Mouse (Mus musculus) kidney, postnatal 0 days (tissue): Measurements from ENCODE around the gene Krt80. TPM values are rescaled to one million over a fixed set of nuclear protein-coding genes. Genes with fewer than 3 reads are reported as not detected.

Experiments used
- ATAC-seq: fragments of 200-750 bp; cut with Nextera tagmentation; replicated peaks from 2 replicates; pipeline ENCODE4 v1.8.0; 2017; ENCODE audit warnings: low read depth, moderate number of reproducible peaks, moderate TSS enrichment, moderate library complexity; ENCODE audit not compliant: low FRiP score
- DNase-seq: peaks from one replicate; pipeline ENCODE4 v3.0.0-alpha.2; 2016; ENCODE audit warnings: low spot score
- H3K27ac ChIP-seq: fragments of 300-500 bp; sonication (generic); 2 replicates; pipeline ENCODE4 v1.5.1; 2014; ENCODE audit warnings: mild to moderate bottlenecking
- H3K27me3 ChIP-seq: fragments of 300-500 bp; sonication (generic); 2 replicates; pipeline ENCODE4 v1.6.1; 2014; ENCODE audit warnings: low read length, mixed read lengths; ENCODE audit not compliant: insufficient read depth
- H3K36me3 ChIP-seq: fragments of 300-500 bp; sonication (generic); 2 replicates; pipeline ENCODE4 v1.6.1; 2014; ENCODE audit warnings: low read length, mixed read lengths; ENCODE audit not compliant: insufficient read depth
- H3K4me1 ChIP-seq: fragments of 300-500 bp; sonication (generic); replicated peaks from 2 replicates; pipeline ENCODE4 v1.6.1; 2014; ENCODE audit warnings: antibody characterized with exemption, low read length, mixed read lengths; ENCODE audit not compliant: insufficient read depth
- H3K4me2 ChIP-seq: fragments of 300-500 bp; sonication (generic); 2 replicates; pipeline ENCODE4 v1.6.1; 2014; ENCODE audit warnings: mild to moderate bottlenecking, low read length, moderate library complexity, mixed read lengths
- H3K4me3 ChIP-seq: fragments of 300-500 bp; sonication (generic); replicated peaks from 2 replicates; pipeline ENCODE4 v1.5.1; 2014; ENCODE audit warnings: low read depth, low read length
- H3K9ac ChIP-seq: fragments of 300-500 bp; sonication (generic); 2 replicates; pipeline ENCODE4 v1.6.1; 2014; ENCODE audit warnings: low read depth, low read length
- H3K9me3 ChIP-seq: fragments of 300-500 bp; sonication (generic); replicated peaks from 2 replicates; pipeline ENCODE4 v1.6.1; 2016; ENCODE audit warnings: low read length, inconsistent platforms, mixed read lengths
- CTCF ChIP-seq: IDR thresholded peaks from 2 replicates; pipeline ENCODE4 v1.5.1; 2016; ENCODE audit warnings: antibody characterized with exemption, low read depth, mild to moderate bottlenecking, moderate library complexity
- WGBS: fragments of 180-500 bp; shearing (Covaris S2); extraction: QIAGEN DNeasy Blood & Tissue Kit; methylation state at CpG from one replicate; pipeline ENCODE4 v1.1.7; 2014; 5-methylcytosine and 5-hydroxymethylcytosine counted together
- polyA plus RNA-seq: library from polyadenylated mRNA; unstranded; fragments of >200 nt; fragmentation: Nextera tagmentation; extraction: Ambion mirVana; gene quantifications from 2 replicates; pipeline ENCODE4 v1.2.1, GENCODE M21; 2015

Gene Krt80
- polyA plus RNA-seq, 1 experiment from 2014 or later: 1.9 TPM

GRCm38 (mm10) chr15:101336474-101337174 lies 33.3 kb downstream of the Krt80 start:
- H3K27me3 ChIP-seq: no peaks in the 10 kb centered on the region
- DNase-seq (peak; percentile 46), ATAC-seq (no peak)
- H3K4me2 ChIP-seq: no peak overlapping the region
- H3K9ac ChIP-seq: no peak overlapping the region
- no peak overlapping the region for H3K27ac ChIP-seq
- no peak overlapping the region for H3K4me3 ChIP-seq
- 49% methylated on average over 23 of the region's 24 CpGs for WGBS
- no peaks in the 10 kb centered on the region for H3K9me3 ChIP-seq
- no peaks in the 10 kb centered on the region for H3K36me3 ChIP-seq
- TF ChIP-seq CTCF: no peak
- no peaks in the 10 kb centered on the region for H3K4me1 ChIP-seq

- H3K36me3 ChIP-seq: no peaks in the 10 kb centered on the region
- TF ChIP-seq CTCF: no peak
- H3K27me3 ChIP-seq: no peaks in the 10 kb centered on the region
- H3K4me3 ChIP-seq: no peak overlapping the region
- WGBS: 73% methylated on average over 4 of the region's 4 CpGs
- no peaks in the 10 kb centered on the region; the same call in 1 of the 2 replicates for H3K4me1 ChIP-seq
- H3K9me3 ChIP-seq: no peaks in the 10 kb centered on the region
- H3K27ac ChIP-seq: no peak overlapping the region
- no peak overlapping the region for H3K9ac ChIP-seq
- no peak overlapping the region for H3K4me2 ChIP-seq
- DNase-seq: no peak
- no peak for ATAC-seq
Measured at GRCm38 (mm10) chr15:101333648-101334047, 36.3 kb downstream of the Krt80 start.

- ATAC-seq (no peak), DNase-seq (no peak)
- no peaks in the 10 kb centered on the region; the same call in 1 of the 2 replicates for H3K4me1 ChIP-seq
- no peak overlapping the region for H3K4me2 ChIP-seq
- H3K9me3 ChIP-seq: no peaks in the 10 kb centered on the region
- H3K4me3 ChIP-seq: no peak overlapping the region
- 19% methylated on average over 1 of the region's 1 CpGs for WGBS
- no peaks in the 10 kb centered on the region for H3K27me3 ChIP-seq
- TF ChIP-seq CTCF: no peak
- H3K27ac ChIP-seq: no peak overlapping the region
- no peaks in the 10 kb centered on the region for H3K36me3 ChIP-seq
- H3K9ac ChIP-seq: no peak overlapping the region
Measured at GRCm38 (mm10) chr15:101333165-101333564, 36.8 kb downstream of the Krt80 start.

GRCm38 (mm10) chr15:101332370-101332769 lies 37.6 kb downstream of the Krt80 start:
- H3K9me3 ChIP-seq: no peaks in the 10 kb centered on the region
- no peak overlapping the region for H3K27ac ChIP-seq
- no peaks in the 10 kb centered on the region for H3K27me3 ChIP-seq
- no peaks in the 10 kb centered on the region; the same call in 1 of the 2 replicates for H3K4me1 ChIP-seq
- no peak overlapping the region for H3K4me2 ChIP-seq
- 66% methylated on average over 4 of the region's 4 CpGs for WGBS
- TF ChIP-seq CTCF: no peak
- DNase-seq (no peak), ATAC-seq (no peak)
- H3K36me3 ChIP-seq: no peaks in the 10 kb centered on the region
- H3K4me3 ChIP-seq: no peak overlapping the region
- no peak overlapping the region for H3K9ac ChIP-seq

- H3K9me3 ChIP-seq: no peaks in the 10 kb centered on the region
- ATAC-seq (no peak), DNase-seq (no peak)
- H3K27ac ChIP-seq: no peak overlapping the region
- TF ChIP-seq CTCF: no peak
- no peak overlapping the region for H3K9ac ChIP-seq
- whole genome bisulfite sequencing: 75% methylated on average over 4 of the region's 4 CpGs
- no peak overlapping the region for H3K4me2 ChIP-seq
- H3K36me3 ChIP-seq: no peaks in the 10 kb centered on the region
- no peaks in the 10 kb centered on the region for H3K27me3 ChIP-seq
- no peaks in the 10 kb centered on the region; the same call in 1 of the 2 replicates for H3K4me1 ChIP-seq
- H3K4me3 ChIP-seq: no peak overlapping the region
Measured at GRCm38 (mm10) chr15:101331090-101331489, 38.9 kb downstream of the Krt80 start.

GRCm38 (mm10) chr15:101329564-101329892 lies 40.4 kb downstream of the Krt80 start:
- no peak overlapping the region for H3K27ac ChIP-seq
- WGBS: 66% methylated on average over 3 of the region's 3 CpGs
- ATAC-seq: 0 out of 2 replicates have a peak, but pooled peaks have one; percentile 9
- no peak overlapping the region for H3K9ac ChIP-seq
- DNase-seq: no peak
- H3K9me3 ChIP-seq: no peaks in the 10 kb centered on the region
- H3K4me2 ChIP-seq: no peak overlapping the region
- H3K4me3 ChIP-seq: no peak overlapping the region
- H3K36me3 ChIP-seq: no peaks in the 10 kb centered on the region
- no peaks in the 10 kb centered on the region for H3K27me3 ChIP-seq
- H3K4me1 ChIP-seq: no peaks in the 10 kb centered on the region; the same call in 1 of the 2 replicates
- TF ChIP-seq CTCF: no peak
